Mouse (Mus musculus): ENCODE data around the gene Tada2a.

GRCm38 (mm10) chr11:84073816-84074764 lies 55.3 kb downstream of the Tada2a start:
- no peak for TF ChIP-seq CTCF (IDR thresholded peaks at IDR 0.05; ENCODE audit: control insufficient read depth, insufficient read depth, low read length)
- TF ChIP-seq POLR2A (IDR thresholded peaks at IDR 0.05; ENCODE audit: borderline replicate concordance, control insufficient read depth, low read depth, low read length), result no peak

Data from bone marrow, adult 2 months (tissue).